Mouse (Mus musculus): ENCODE measurements around the gene Numbl. TPM values are rescaled to one million over a fixed set of nuclear protein-coding genes. Genes with fewer than 3 reads are reported as not detected.

Gene Numbl
- total RNA-seq, 1 experiment = 14.1 TPM

DNA sequence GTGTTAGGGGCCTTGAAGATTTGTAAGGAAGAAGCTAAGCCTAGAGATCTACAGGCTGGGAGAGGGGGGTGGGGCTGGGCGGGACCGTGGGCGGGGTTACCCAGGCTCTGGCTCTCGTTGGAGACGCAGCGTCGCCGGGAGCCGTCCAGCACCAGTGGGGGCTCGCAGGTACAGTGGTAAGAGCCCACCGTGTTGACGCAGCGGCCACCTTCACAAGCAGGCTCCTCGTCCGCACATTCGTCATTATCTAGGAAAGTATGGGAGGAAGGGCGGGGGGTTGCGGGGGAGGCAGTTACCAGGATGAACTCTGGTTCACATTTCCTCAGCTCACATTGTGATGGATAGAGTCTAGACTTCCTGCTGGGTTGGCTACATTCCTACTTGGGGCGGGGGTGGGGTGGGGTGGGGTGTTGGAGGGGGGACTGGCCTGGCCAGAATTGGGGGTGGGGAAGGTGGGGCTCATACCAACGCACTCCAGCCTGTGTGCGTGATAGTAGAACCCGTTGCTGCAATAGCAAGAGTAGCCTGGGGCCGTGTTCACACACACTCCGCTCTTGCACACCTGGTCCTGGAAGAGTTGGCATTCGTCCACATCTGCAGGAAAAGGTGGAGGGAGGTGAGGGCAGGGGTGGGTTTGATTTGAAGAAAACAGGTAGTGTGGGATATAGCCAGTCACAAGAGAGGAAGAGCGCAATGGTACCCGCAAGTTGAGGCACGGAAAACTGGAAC lies 50.8 kb downstream of the Numbl start:
- Histone ChIP-seq H3K36me3 (ENCODE audit: control insufficient read depth, insufficient read depth, low read length, poor library complexity, severe bottlenecking) (peaks cover 21% of the 10 kb centered on the region), H3K9ac (ENCODE audit: insufficient read depth, low read depth, low read length, poor library complexity, severe bottlenecking) (peak overlapping the region; percentile 81), H3K4me3 (ENCODE audit: insufficient read depth in 1 of 2, low read depth in 1 of 2, low read length in 2 of 2, poor library complexity in 1 of 2, severe bottlenecking in 1 of 2) (peak overlapping the region; percentile 64), H3K9me3 (ENCODE audit: control insufficient read depth, insufficient read depth, low read depth, low read length) (no peaks in the 10 kb centered on the region), H3K27ac (ENCODE audit: insufficient read depth, low read depth, low read length, poor library complexity, severe bottlenecking) (peak overlapping the region; percentile 98), H3K4me1 (ENCODE audit: control insufficient read depth in 2 of 2, insufficient read depth in 2 of 2, low read length in 2 of 2, poor library complexity in 1 of 2) (peaks cover 7 to 14% of the 10 kb centered on the region in 2 experiments)
- no peak for DNase-seq (ENCODE audit: low read depth, low spot score)
- in situ Hi-C loops (cut with MboI; ENCODE audit: low sequenced_read_pairs in 2 of 2, unreplicated experiment in 2 of 2) = no loop called here
- TF ChIP-seq ZNF384 (IDR thresholded peaks at IDR 0.05; ENCODE audit: low read depth, low read length) (no peak), HCFC1 (IDR thresholded peaks at IDR 0.05; ENCODE audit: borderline replicate concordance, insufficient read depth, low read length) (0 out of 2 replicates have a peak, but pooled peaks have one; percentile 29)

DNA sequence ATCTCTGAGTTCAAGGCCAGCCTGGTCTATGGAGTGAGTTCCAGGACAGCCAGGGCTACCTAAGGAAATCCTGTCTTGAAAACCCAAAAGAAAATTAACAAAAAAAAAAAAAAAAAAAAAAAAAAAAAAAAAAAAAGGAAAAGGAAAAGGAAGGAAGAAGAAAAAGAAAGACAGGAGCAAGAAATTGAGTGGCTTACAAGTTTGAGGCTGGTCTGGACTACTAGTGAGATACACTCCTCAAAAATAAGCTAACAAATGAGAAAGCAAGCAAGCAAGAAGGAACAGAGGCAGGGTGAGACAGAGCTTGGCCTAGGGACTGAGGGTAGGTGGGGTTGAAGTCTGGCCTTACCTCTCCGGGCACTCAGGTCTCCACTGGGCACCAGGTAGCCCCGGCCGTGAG lies 51.6 kb downstream of the Numbl start:
- peak overlapping the region; percentile 81 for H3K9ac ChIP-seq (ENCODE audit: insufficient read depth, low read depth, low read length, poor library complexity, severe bottlenecking)

DNA sequence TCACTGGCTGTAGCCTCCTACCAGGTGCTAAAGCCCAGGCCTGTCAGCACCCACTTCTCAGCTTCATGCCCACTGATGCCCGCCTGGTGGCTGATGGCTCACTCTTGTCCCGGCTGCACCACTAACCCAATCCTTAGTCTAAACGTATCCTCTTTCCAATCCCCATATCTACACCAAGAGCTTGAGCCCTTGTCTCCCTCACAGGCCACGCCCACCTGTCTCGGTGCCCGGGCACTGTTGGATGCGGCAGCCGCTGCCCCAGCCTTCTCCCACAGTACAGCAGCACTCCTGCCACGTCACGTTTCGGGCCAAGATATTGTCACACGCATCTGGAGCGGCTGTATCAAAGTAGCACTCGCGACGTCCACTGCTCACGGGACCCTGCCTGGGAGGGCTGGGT lies 52.1 kb downstream of the Numbl start:
- Histone ChIP-seq H3K4me1 (ENCODE audit: control insufficient read depth in 2 of 2, insufficient read depth in 2 of 2, low read length in 2 of 2, poor library complexity in 1 of 2) (peaks cover 7 to 9% of the 10 kb centered on the region in 2 experiments), H3K27ac (ENCODE audit: insufficient read depth, low read depth, low read length, poor library complexity, severe bottlenecking) (peak overlapping the region; percentile 98), H3K36me3 (ENCODE audit: control insufficient read depth, insufficient read depth, low read length, poor library complexity, severe bottlenecking) (peaks cover 21% of the 10 kb centered on the region), H3K9ac (ENCODE audit: insufficient read depth, low read depth, low read length, poor library complexity, severe bottlenecking) (peak overlapping the region; percentile 74), H3K4me3 (ENCODE audit: insufficient read depth in 1 of 2, low read depth in 1 of 2, low read length in 2 of 2, poor library complexity in 1 of 2, severe bottlenecking in 1 of 2) (peak overlapping the region; percentile 64), H3K9me3 (ENCODE audit: control insufficient read depth, insufficient read depth, low read depth, low read length) (peaks cover 1% of the 10 kb centered on the region; the same call in 1 of the 2 replicates)
- no peak for DNase-seq (ENCODE audit: low read depth, low spot score)
- TF ChIP-seq HCFC1 (IDR thresholded peaks at IDR 0.05; ENCODE audit: borderline replicate concordance, insufficient read depth, low read length) (0 out of 2 replicates have a peak, but pooled peaks have one; percentile 18), ZC3H11A (IDR thresholded peaks at IDR 0.05; ENCODE audit: borderline replicate concordance, low read depth, low read length) (no peak)
- in situ Hi-C loops (cut with MboI; ENCODE audit: low sequenced_read_pairs in 2 of 2, unreplicated experiment in 2 of 2) = no loop called here

More for the DNA sequence above, 51.6 kb downstream of the Numbl start:
- peak overlapping the region; percentile 64 for H3K4me3 ChIP-seq (ENCODE audit: insufficient read depth in 1 of 2, low read depth in 1 of 2, low read length in 2 of 2, poor library complexity in 1 of 2, severe bottlenecking in 1 of 2)
- peaks cover 1% of the 10 kb centered on the region; the same call in 1 of the 2 replicates for H3K9me3 ChIP-seq (ENCODE audit: control insufficient read depth, insufficient read depth, low read depth, low read length)
- H3K27ac ChIP-seq (ENCODE audit: insufficient read depth, low read depth, low read length, poor library complexity, severe bottlenecking) = peak overlapping the region; percentile 98
- peaks cover 7 to 14% of the 10 kb centered on the region in 2 experiments for H3K4me1 ChIP-seq (ENCODE audit: control insufficient read depth in 2 of 2, insufficient read depth in 2 of 2, low read length in 2 of 2, poor library complexity in 1 of 2)
- no peak for DNase-seq (ENCODE audit: low read depth, low spot score)
- TF ChIP-seq ZNF384 (IDR thresholded peaks at IDR 0.05; ENCODE audit: low read depth, low read length) = peak; percentile 91
- TF ChIP-seq ZC3H11A (IDR thresholded peaks at IDR 0.05; ENCODE audit: borderline replicate concordance, low read depth, low read length) = no peak
- peaks cover 24% of the 10 kb centered on the region for H3K36me3 ChIP-seq (ENCODE audit: control insufficient read depth, insufficient read depth, low read length, poor library complexity, severe bottlenecking)
- in situ Hi-C loops (cut with MboI; ENCODE audit: low sequenced_read_pairs in 2 of 2, unreplicated experiment in 2 of 2) = no loop called here

DNA sequence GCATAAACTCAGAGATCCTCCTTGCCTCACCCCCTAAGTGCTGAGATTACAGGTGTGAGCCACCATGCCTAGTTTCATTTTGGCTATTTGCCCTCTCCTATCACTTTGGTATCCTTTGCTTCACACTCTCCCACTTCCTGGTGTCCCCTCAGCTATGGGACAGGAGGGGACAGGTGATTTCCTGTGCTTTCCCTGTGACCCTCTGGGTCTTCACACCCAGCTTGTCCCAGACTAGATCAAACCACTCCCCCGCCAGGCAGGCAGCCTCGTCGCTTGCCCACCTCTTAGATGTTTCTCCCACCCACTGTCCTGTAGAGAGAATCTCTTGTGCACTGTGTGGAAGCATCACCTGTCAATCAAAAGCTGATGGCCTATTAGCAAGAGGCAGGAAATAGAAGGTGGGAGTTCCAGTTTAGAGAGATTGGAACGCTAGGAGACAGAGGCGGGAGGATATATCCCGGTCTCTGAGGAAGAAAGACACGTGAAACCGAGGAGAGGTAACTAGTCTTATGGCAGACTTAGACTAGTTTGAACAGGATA lies 52.8 kb downstream of the Numbl start:
- in situ Hi-C loops (cut with MboI; ENCODE audit: low sequenced_read_pairs in 2 of 2, unreplicated experiment in 2 of 2) = no loop called here
- no peak for DNase-seq (ENCODE audit: low read depth, low spot score)

More for the DNA sequence above, 52.8 kb downstream of the Numbl start:
- peak overlapping the region; percentile 98 for H3K27ac ChIP-seq (ENCODE audit: insufficient read depth, low read depth, low read length, poor library complexity, severe bottlenecking)
- TF ChIP-seq CHD2 (IDR thresholded peaks at IDR 0.05; ENCODE audit: low read depth, low read length) = peak; percentile 89
- peak; percentile 30; the same call in 1 of the 2 replicates for TF ChIP-seq HCFC1 (IDR thresholded peaks at IDR 0.05; ENCODE audit: borderline replicate concordance, insufficient read depth, low read length)
- no peak for TF ChIP-seq ZNF384 (IDR thresholded peaks at IDR 0.05; ENCODE audit: low read depth, low read length)
- TF ChIP-seq ZC3H11A (IDR thresholded peaks at IDR 0.05; ENCODE audit: borderline replicate concordance, low read depth, low read length) = no peak
- H3K4me1 ChIP-seq (ENCODE audit: control insufficient read depth in 2 of 2, insufficient read depth in 2 of 2, low read length in 2 of 2, poor library complexity in 1 of 2) = peaks cover 5 to 9% of the 10 kb centered on the region in 2 experiments
- H3K36me3 ChIP-seq (ENCODE audit: control insufficient read depth, insufficient read depth, low read length, poor library complexity, severe bottlenecking) = peaks cover 20% of the 10 kb centered on the region
- peak overlapping the region; percentile 64 for H3K4me3 ChIP-seq (ENCODE audit: insufficient read depth in 1 of 2, low read depth in 1 of 2, low read length in 2 of 2, poor library complexity in 1 of 2, severe bottlenecking in 1 of 2)
- peaks cover 1% of the 10 kb centered on the region; the same call in 1 of the 2 replicates for H3K9me3 ChIP-seq (ENCODE audit: control insufficient read depth, insufficient read depth, low read depth, low read length)
- H3K9ac ChIP-seq (ENCODE audit: insufficient read depth, low read depth, low read length, poor library complexity, severe bottlenecking) = peak overlapping the region; percentile 74
